Mouse (Mus musculus): ENCODE measurements around the gene Nup214. TPM values are rescaled to one million over a fixed set of nuclear protein-coding genes. Genes with fewer than 3 reads are reported as not detected.
A peak's percentile ranks its signal among the peaks of the same experiment; 100 is the strongest.

Nup214 gene
- polyA plus RNA-seq, 2 experiments = 13.5 to 33.6 TPM

GRCm38 (mm10) chr2:31948801-31949200 lies 25.4 kb upstream of the Nup214 start:
- TF ChIP-seq CTCF (IDR thresholded peaks at IDR 0.05; ENCODE audit: low read depth) = no peak
- no peak for TF ChIP-seq EP300 (IDR thresholded peaks at IDR 0.05; ENCODE audit: low read depth)
- Histone ChIP-seq H3K9me3 (ENCODE audit: control insufficient read depth, low read length) (no peaks in the 10 kb centered on the region), H3K27ac (no peak overlapping the region), H3K9ac (replicated peaks) (no peak overlapping the region), H3K4me1 (replicated peaks; ENCODE audit: control insufficient read depth in 2 of 2, insufficient read depth in 2 of 2, low read length in 1 of 2) (peaks cover 0 to 3% of the 10 kb centered on the region in 2 experiments; a peak in 1 of 4 replicates), H3K36me3 (replicated peaks; ENCODE audit: control insufficient read depth, insufficient read depth, low read depth) (no peaks in the 10 kb centered on the region), H3K27me3 (ENCODE audit: control insufficient read depth, insufficient read depth, low read length) (peaks cover 24% of the 10 kb centered on the region), H3K4me2 (ENCODE audit: low read depth) (no peak overlapping the region), H3K4me3 (ENCODE audit: insufficient read depth in 1 of 2, low read depth in 2 of 2, low read length in 2 of 2) (no peak overlapping the region)
- no peak for ATAC-seq (ENCODE audit: insufficient read depth)
- 52% methylated on average over 6 of the region's 6 CpGs for WGBS (ENCODE audit: insufficient replicate concordance)
- no peak for DNase-seq (ENCODE audit: low read depth in 3 of 3, low spot score in 3 of 3)

- Histone ChIP-seq H3K4me1 (replicated peaks; ENCODE audit: control insufficient read depth in 2 of 2, insufficient read depth in 2 of 2, low read length in 1 of 2) (peaks cover 0 to 3% of the 10 kb centered on the region in 2 experiments; a peak in 1 of 4 replicates), H3K4me2 (ENCODE audit: low read depth) (peak within 1 kb of the TSS; percentile 65), H3K4me3 (ENCODE audit: insufficient read depth in 1 of 2, low read depth in 2 of 2, low read length in 2 of 2) (peak within 1 kb of the TSS; percentile 41 to 44), H3K27me3 (ENCODE audit: control insufficient read depth, insufficient read depth, low read length) (peaks cover 24% of the 10 kb centered on the region), H3K36me3 (replicated peaks; ENCODE audit: control insufficient read depth, insufficient read depth, low read depth) (no peaks in the 10 kb centered on the region), H3K9ac (replicated peaks) (no peak within 1 kb of the TSS), H3K27ac (no peak within 1 kb of the TSS), H3K9me3 (ENCODE audit: control insufficient read depth, low read length) (no peaks in the 10 kb centered on the region)
- DNase-seq (ENCODE audit: low read depth in 3 of 3, low spot score in 3 of 3) (peak in 1 of 3 experiments; percentile 11), ATAC-seq (ENCODE audit: insufficient read depth) (no peak)
- under 1% methylated on average over 65 of the region's 66 CpGs for WGBS (ENCODE audit: insufficient replicate concordance)
- TF ChIP-seq CTCF (IDR thresholded peaks at IDR 0.05; ENCODE audit: low read depth) (peak; percentile 42), EP300 (IDR thresholded peaks at IDR 0.05; ENCODE audit: low read depth) (no peak)
Measured at GRCm38 (mm10) chr2:31950058-31950871, 24.0 kb upstream of the Nup214 start, which contains the start of gene Aif1l. Aif1l (plus strand) TSS chr2:31950139.

- H3K27ac ChIP-seq = no peak overlapping the region
- peaks cover 24% of the 10 kb centered on the region for H3K27me3 ChIP-seq (ENCODE audit: control insufficient read depth, insufficient read depth, low read length)
Measured at GRCm38 (mm10) chr2:31950966-31951365, 23.3 kb upstream of the Nup214 start.

GRCm38 (mm10) chr2:31952236-31952635 lies 22.0 kb upstream of the Nup214 start:
- no peak for TF ChIP-seq CTCF (IDR thresholded peaks at IDR 0.05; ENCODE audit: low read depth)
- H3K36me3 ChIP-seq (replicated peaks; ENCODE audit: control insufficient read depth, insufficient read depth, low read depth) = no peaks in the 10 kb centered on the region
- H3K4me2 ChIP-seq (ENCODE audit: low read depth) = no peak overlapping the region
- peaks cover 0 to 3% of the 10 kb centered on the region in 2 experiments; a peak in 1 of 4 replicates for H3K4me1 ChIP-seq (replicated peaks; ENCODE audit: control insufficient read depth in 2 of 2, insufficient read depth in 2 of 2, low read length in 1 of 2)
- H3K4me3 ChIP-seq (ENCODE audit: insufficient read depth in 1 of 2, low read depth in 2 of 2, low read length in 2 of 2) = no peak overlapping the region
- H3K9ac ChIP-seq (replicated peaks) = no peak overlapping the region
- H3K9me3 ChIP-seq (ENCODE audit: control insufficient read depth, low read length) = no peaks in the 10 kb centered on the region
- H3K27ac ChIP-seq = no peak overlapping the region
- no peak for ATAC-seq (ENCODE audit: insufficient read depth)
- H3K27me3 ChIP-seq (ENCODE audit: control insufficient read depth, insufficient read depth, low read length) = peaks cover 24% of the 10 kb centered on the region
- no peak for DNase-seq (ENCODE audit: low read depth in 3 of 3, low spot score in 3 of 3)
- 67% methylated on average over 10 of the region's 10 CpGs for WGBS (ENCODE audit: insufficient replicate concordance)

More at GRCm38 (mm10) chr2:31950966-31951365, 23.3 kb upstream of the Nup214 start:
- ATAC-seq (ENCODE audit: insufficient read depth) = no peak
- Histone ChIP-seq H3K4me3 (ENCODE audit: insufficient read depth in 1 of 2, low read depth in 2 of 2, low read length in 2 of 2) (no peak overlapping the region), H3K4me2 (ENCODE audit: low read depth) (no peak overlapping the region; the same call in 1 of the 2 replicates), H3K9me3 (ENCODE audit: control insufficient read depth, low read length) (no peaks in the 10 kb centered on the region), H3K4me1 (replicated peaks; ENCODE audit: control insufficient read depth in 2 of 2, insufficient read depth in 2 of 2, low read length in 1 of 2) (peaks cover 0 to 3% of the 10 kb centered on the region in 2 experiments; a peak in 1 of 4 replicates), H3K9ac (replicated peaks) (no peak overlapping the region), H3K36me3 (replicated peaks; ENCODE audit: control insufficient read depth, insufficient read depth, low read depth) (no peaks in the 10 kb centered on the region)
- DNase-seq (ENCODE audit: low read depth in 3 of 3, low spot score in 3 of 3) = no peak
- TF ChIP-seq EP300 (IDR thresholded peaks at IDR 0.05; ENCODE audit: low read depth) (no peak), CTCF (IDR thresholded peaks at IDR 0.05; ENCODE audit: low read depth) (no peak)
- 31% methylated on average over 9 of the region's 9 CpGs for WGBS (ENCODE audit: insufficient replicate concordance)

GRCm38 (mm10) chr2:31952725-31953124 lies 21.5 kb upstream of the Nup214 start:
- Histone ChIP-seq H3K4me1 (replicated peaks; ENCODE audit: control insufficient read depth in 2 of 2, insufficient read depth in 2 of 2, low read length in 1 of 2) (peaks cover 0 to 3% of the 10 kb centered on the region in 2 experiments; a peak in 1 of 4 replicates), H3K9me3 (ENCODE audit: control insufficient read depth, low read length) (no peaks in the 10 kb centered on the region), H3K9ac (replicated peaks) (no peak overlapping the region), H3K36me3 (replicated peaks; ENCODE audit: control insufficient read depth, insufficient read depth, low read depth) (no peaks in the 10 kb centered on the region), H3K4me2 (ENCODE audit: low read depth) (no peak overlapping the region), H3K27ac (no peak overlapping the region), H3K4me3 (ENCODE audit: insufficient read depth in 1 of 2, low read depth in 2 of 2, low read length in 2 of 2) (no peak overlapping the region), H3K27me3 (ENCODE audit: control insufficient read depth, insufficient read depth, low read length) (peaks cover 24% of the 10 kb centered on the region)
- 47% methylated on average over 3 of the region's 3 CpGs for WGBS (ENCODE audit: insufficient replicate concordance)
- ATAC-seq (ENCODE audit: insufficient read depth) (no peak), DNase-seq (ENCODE audit: low read depth in 3 of 3, low spot score in 3 of 3) (no peak)
- TF ChIP-seq EP300 (IDR thresholded peaks at IDR 0.05; ENCODE audit: low read depth) (no peak), CTCF (IDR thresholded peaks at IDR 0.05; ENCODE audit: low read depth) (no peak)

All from liver, embryonic 14.5 days (tissue).